Mouse (Mus musculus) liver, embryonic 16.5 days (tissue): Measurements from ENCODE around the gene Fshb. TPM values are rescaled to one million over a fixed set of nuclear protein-coding genes. Genes with fewer than 3 reads are reported as not detected.

Experiments used
- ATAC-seq: fragments of 200-750 bp; cut with Nextera tagmentation; 2 replicates; pipeline ENCODE4 v1.8.0; 2017; ENCODE audit warnings: low read depth, mild to moderate bottlenecking, moderate number of reproducible peaks, moderate library complexity
- H3K27ac ChIP-seq: fragments of 300-500 bp; sonication (generic); 2 replicates; pipeline ENCODE4 v1.5.1; 2014; ENCODE audit warnings: mild to moderate bottlenecking, low read length
- H3K27me3 ChIP-seq: fragments of 300-500 bp; sonication (generic); 2 replicates; pipeline ENCODE4 v1.6.1; 2014; ENCODE audit warnings: low read depth, low read length, mixed read lengths; ENCODE audit not compliant: control insufficient read depth, insufficient read depth
- H3K36me3 ChIP-seq: fragments of 300-500 bp; sonication (generic); 2 replicates; pipeline ENCODE4 v1.6.1; 2014; ENCODE audit warnings: mild to moderate bottlenecking; ENCODE audit not compliant: control insufficient read depth, insufficient read depth
- H3K4me1 ChIP-seq: fragments of 300-500 bp; sonication (generic); 2 replicates; pipeline ENCODE4 v1.6.1; 2014; ENCODE audit warnings: low read depth, low read length, mixed read lengths; ENCODE audit not compliant: control insufficient read depth
- H3K4me2 ChIP-seq: fragments of 300-500 bp; sonication (generic); 2 replicates; pipeline ENCODE4 v1.6.1; 2014; ENCODE audit warnings: low read depth, low read length, mixed read lengths
- H3K4me3 ChIP-seq: fragments of 300-500 bp; sonication (generic); 2 replicates; pipeline ENCODE4 v1.5.1; 2014; ENCODE audit warnings: low read depth, mild to moderate bottlenecking, low read length
- H3K9ac ChIP-seq: fragments of 300-500 bp; sonication (generic); 2 replicates; pipeline ENCODE4 v1.6.1; 2014; ENCODE audit warnings: low read depth, low read length
- H3K9me3 ChIP-seq: fragments of 300-500 bp; sonication (generic); replicated peaks from 2 replicates; pipeline ENCODE4 v1.6.1; 2016; ENCODE audit warnings: low read length; ENCODE audit not compliant: control insufficient read depth
- WGBS: fragments of 180-500 bp; shearing (Covaris S2); extraction: QIAGEN DNeasy Blood & Tissue Kit; methylation state at CpG from one replicate; pipeline ENCODE4 v1.1.7; 2014; ENCODE audit not compliant: insufficient replicate concordance; 5-methylcytosine and 5-hydroxymethylcytosine counted together
- polyA plus RNA-seq: library from polyadenylated mRNA; unstranded; fragments of >200 nt; fragmentation: Nextera tagmentation; extraction: Ambion mirVana; gene quantifications from 2 replicates; pipeline ENCODE4 v1.2.1, GENCODE M21; 2015

Fshb gene
- polyA plus RNA-seq, 1 experiment from 2014 or later, result not detected

- Histone ChIP-seq H3K36me3 (no peaks in the 10 kb centered on the region), H3K4me2 (no peak overlapping the region), H3K27ac (no peak overlapping the region), H3K9me3 (no peaks in the 10 kb centered on the region), H3K4me1 (no peaks in the 10 kb centered on the region), H3K4me3 (no peak overlapping the region), H3K9ac (no peak overlapping the region), H3K27me3 (no peaks in the 10 kb centered on the region)
- ATAC-seq, result no peak
- WGBS, result 44% methylated on average over 2 of the region's 2 CpGs
These were observed 40.1 kb downstream of the Fshb start for GRCm38 (mm10) chr2:107019331-107019730.

GRCm38 (mm10) chr2:107013161-107013560 is 46.3 kb downstream of the Fshb start:
- H3K36me3 ChIP-seq, result no peaks in the 10 kb centered on the region
- no peak overlapping the region for H3K4me2 ChIP-seq
- H3K27ac ChIP-seq, result no peak overlapping the region
- no peak overlapping the region for H3K9ac ChIP-seq
- 46% methylated on average over 4 of the region's 4 CpGs for WGBS
- H3K4me1 ChIP-seq, result no peaks in the 10 kb centered on the region
- H3K4me3 ChIP-seq, result no peak overlapping the region
- ATAC-seq, result no peak
- H3K27me3 ChIP-seq, result no peaks in the 10 kb centered on the region
- H3K9me3 ChIP-seq, result no peaks in the 10 kb centered on the region

GRCm38 (mm10) chr2:107012318-107012717 is 47.1 kb downstream of the Fshb start:
- Histone ChIP-seq H3K36me3 (no peaks in the 10 kb centered on the region), H3K4me3 (no peak overlapping the region), H3K27me3 (no peaks in the 10 kb centered on the region), H3K9ac (no peak overlapping the region), H3K9me3 (no peaks in the 10 kb centered on the region), H3K27ac (no peak overlapping the region), H3K4me1 (no peaks in the 10 kb centered on the region), H3K4me2 (no peak overlapping the region)
- ATAC-seq, result no peak
- 70% methylated on average over 4 of the region's 4 CpGs for WGBS

- WGBS, result 62% methylated on average over 6 of the region's 6 CpGs
- no peak for ATAC-seq
- Histone ChIP-seq H3K9ac (no peak overlapping the region), H3K27me3 (no peaks in the 10 kb centered on the region), H3K27ac (no peak overlapping the region), H3K4me2 (no peak overlapping the region), H3K9me3 (no peaks in the 10 kb centered on the region), H3K4me3 (no peak overlapping the region), H3K36me3 (no peaks in the 10 kb centered on the region), H3K4me1 (no peaks in the 10 kb centered on the region)
These were observed 49.3 kb downstream of the Fshb start for GRCm38 (mm10) chr2:107010160-107010559.

- no peak overlapping the region for H3K27ac ChIP-seq
- no peaks in the 10 kb centered on the region for H3K36me3 ChIP-seq
- H3K27me3 ChIP-seq, result no peaks in the 10 kb centered on the region
- 58% methylated on average over 3 of the region's 3 CpGs for WGBS
- no peaks in the 10 kb centered on the region for H3K4me1 ChIP-seq
- no peak overlapping the region for H3K4me2 ChIP-seq
- no peak overlapping the region for H3K9ac ChIP-seq
- H3K9me3 ChIP-seq, result no peaks in the 10 kb centered on the region
- ATAC-seq, result no peak
- no peak overlapping the region for H3K4me3 ChIP-seq
These were observed 53.1 kb downstream of the Fshb start for GRCm38 (mm10) chr2:107006378-107006777.

Other genes starting within 250 kb of the Fshb start
- 7.2 and 7.5 TPM in 2 replicates for gene Arl14ep, start 85.2 kb downstream of the Fshb start, polyA plus RNA-seq
- gene Kcna4, start 231.0 kb upstream of the Fshb start, polyA plus RNA-seq, result 0.09 TPM in 2 replicates